ENCODE assay signal across 8 mouse cellular contexts in the genomic region with DNA sequence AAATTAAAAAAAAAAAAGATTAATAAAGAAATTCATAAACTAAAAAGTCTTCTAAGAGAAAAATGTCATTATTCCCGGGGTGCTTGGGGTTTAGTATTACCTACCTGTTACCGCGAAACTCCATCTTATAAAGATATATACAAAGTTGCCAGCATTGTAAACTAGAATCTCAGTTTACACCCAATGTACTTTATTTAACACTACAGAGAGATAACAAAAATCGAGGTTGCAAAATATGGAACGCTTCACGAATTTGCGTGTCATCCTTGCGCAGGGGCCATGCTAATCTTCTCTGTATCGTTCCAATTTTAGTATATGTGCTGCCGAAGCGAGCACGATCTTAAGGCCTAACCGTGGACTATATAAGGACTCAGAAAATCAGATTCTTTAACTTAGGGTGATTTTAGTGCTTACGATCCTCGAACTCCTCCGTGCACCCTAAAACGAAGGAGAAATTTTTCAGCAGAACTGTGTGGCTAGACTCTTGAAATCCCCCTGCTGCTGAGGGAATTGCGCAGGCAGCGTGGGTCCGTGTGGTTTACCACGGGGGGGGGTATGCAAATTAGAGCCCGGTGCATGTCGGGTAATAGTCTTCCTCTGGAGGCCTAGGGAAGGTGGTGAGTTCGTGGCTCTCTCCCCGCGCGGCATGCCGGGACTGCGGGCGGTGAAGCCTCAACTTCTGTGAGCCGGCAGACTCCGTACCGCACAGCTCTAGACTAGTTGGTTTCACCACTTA.
A peak's percentile ranks its signal among the peaks of the same experiment; 100 is the strongest.
DNase-seq lines count a peak whose midpoint lies in the region; ATAC-seq and TF ChIP-seq lines count a peak whose summit lies in the region.

No protein-coding gene starts in this region.

- peak; percentile 78; the same call in 1 of the 2 replicates for TF ChIP-seq POLR2A in bone marrow, adult 2 months (IDR thresholded peaks at IDR 0.05; ENCODE audit: borderline replicate concordance, control insufficient read depth, low read depth, low read length)

- H3K27ac ChIP-seq in bone marrow, adult 2 months (ENCODE audit: control insufficient read depth, insufficient read depth, low read depth, low read length, poor library complexity): peak overlapping the region; percentile 77
- peak overlapping the region; percentile 96 for H3K27ac ChIP-seq in embryonic facial prominence, embryonic 15.5 days (replicated peaks)
- H3K27ac ChIP-seq in kidney, embryonic 14.5 days (ENCODE audit: low read depth, low read length): peak overlapping the region; percentile 78
- peak overlapping the region; percentile 95 for H3K27ac ChIP-seq in limb, embryonic 15.5 days

- H3K4me1 ChIP-seq in bone marrow, adult 2 months (ENCODE audit: control insufficient read depth, insufficient read depth, low read length): no peaks in the 10 kb centered on the region; the same call in 1 of the 2 replicates
- H3K4me1 ChIP-seq in embryonic facial prominence, embryonic 15.5 days: peaks cover 14% of the 10 kb centered on the region; the same call in 1 of the 2 replicates
- 0 out of 2 replicates have a peak, but pooled peaks cover 3% of the 10 kb centered on the region for H3K4me1 ChIP-seq in kidney, embryonic 14.5 days (ENCODE audit: control insufficient read depth, insufficient read depth, low read length)
- H3K4me1 ChIP-seq in limb, embryonic 15.5 days: peaks cover 10% of the 10 kb centered on the region

- H3K36me3 ChIP-seq in embryonic facial prominence, embryonic 15.5 days: no peaks in the 10 kb centered on the region
- H3K36me3 ChIP-seq in kidney, embryonic 14.5 days (ENCODE audit: control insufficient read depth, insufficient read depth, low read length): no peaks in the 10 kb centered on the region
- no peaks in the 10 kb centered on the region for H3K36me3 ChIP-seq in limb, embryonic 15.5 days

- H3K27me3 ChIP-seq in embryonic facial prominence, embryonic 15.5 days: no peaks in the 10 kb centered on the region
- no peaks in the 10 kb centered on the region for H3K27me3 ChIP-seq in kidney, embryonic 14.5 days (ENCODE audit: control insufficient read depth, insufficient read depth, low read length)
- no peaks in the 10 kb centered on the region for H3K27me3 ChIP-seq in limb, embryonic 15.5 days

- no peak for TF ChIP-seq CTCF in bone marrow, adult 2 months (IDR thresholded peaks at IDR 0.05; ENCODE audit: control insufficient read depth, insufficient read depth, low read length)

- H3K4me3 ChIP-seq in bone marrow, adult 2 months (replicated peaks; ENCODE audit: control insufficient read depth, low read depth, low read length): peak overlapping the region; percentile 61
- H3K4me3 ChIP-seq in embryonic facial prominence, embryonic 15.5 days (replicated peaks): peak overlapping the region; percentile 89
- peak overlapping the region; percentile 91 for H3K4me3 ChIP-seq in kidney, embryonic 14.5 days (ENCODE audit: low read length)
- H3K4me3 ChIP-seq in limb, embryonic 15.5 days: peak overlapping the region; percentile 75

- ATAC-seq in embryonic facial prominence, embryonic 15.5 days (ENCODE audit: insufficient number of reproducible peaks, low FRiP score, low TSS enrichment, low read depth): peak; percentile 92
- peak; percentile 91 for ATAC-seq in kidney, embryonic 14.5 days (ENCODE audit: low FRiP score, low TSS enrichment)
- ATAC-seq in limb, embryonic 15.5 days (ENCODE audit: insufficient number of reproducible peaks, low FRiP score, low TSS enrichment, low read depth): peak; percentile 81

- WGBS in bone marrow, adult 2 months: under 1% methylated on average over 33 of the region's 33 CpGs
- under 1% methylated on average over 33 of the region's 33 CpGs for WGBS in embryonic facial prominence, embryonic 15.5 days
- under 1% methylated on average over 33 of the region's 33 CpGs for WGBS in kidney, embryonic 14.5 days
- WGBS in limb, embryonic 15.5 days: under 1% methylated on average over 33 of the region's 33 CpGs

- H3K4me2 ChIP-seq in embryonic facial prominence, embryonic 15.5 days (replicated peaks): peak overlapping the region; percentile 67
- peak overlapping the region; percentile 65 for H3K4me2 ChIP-seq in kidney, embryonic 14.5 days (replicated peaks; ENCODE audit: low read depth, low read length)
- peak overlapping the region; percentile 83 for H3K4me2 ChIP-seq in limb, embryonic 15.5 days

- peak overlapping the region; percentile 74 for H3K9ac ChIP-seq in embryonic facial prominence, embryonic 15.5 days
- peak overlapping the region; percentile 77 for H3K9ac ChIP-seq in kidney, embryonic 14.5 days (ENCODE audit: low read depth, low read length)
- peak overlapping the region; percentile 65 for H3K9ac ChIP-seq in limb, embryonic 15.5 days

- H3K9me3 ChIP-seq in embryonic facial prominence, embryonic 15.5 days (replicated peaks): no peaks in the 10 kb centered on the region
- no peaks in the 10 kb centered on the region for H3K9me3 ChIP-seq in kidney, embryonic 14.5 days (ENCODE audit: control insufficient read depth, low read length)
- no peaks in the 10 kb centered on the region for H3K9me3 ChIP-seq in limb, embryonic 15.5 days

- peak; percentile 96 for DNase-seq in 416B (ENCODE audit: low read depth)
- peak; percentile 85 to 93 for DNase-seq in heart, adult 9 months (ENCODE audit: low spot score in 2 of 2)
- peak; percentile 69 to 91 for DNase-seq in monocyte, adult 2 months (ENCODE audit: low read depth in 1 of 2, low spot score in 2 of 2)
- DNase-seq in spleen, postnatal 36 days (ENCODE audit: low spot score in 2 of 2): peak; percentile 89 to 93

Comparison
In these comparisons a context has a peak if more than half of its experiments do, and no peak if none do; other contexts are left out.
1. Peak in every context shown above with its lines: DNase-seq, ATAC-seq, H3K4me3 ChIP-seq and H3K27ac ChIP-seq.